Mouse (Mus musculus): Measurements from ENCODE around the gene Actrt3.

Actrt3 gene

DNA sequence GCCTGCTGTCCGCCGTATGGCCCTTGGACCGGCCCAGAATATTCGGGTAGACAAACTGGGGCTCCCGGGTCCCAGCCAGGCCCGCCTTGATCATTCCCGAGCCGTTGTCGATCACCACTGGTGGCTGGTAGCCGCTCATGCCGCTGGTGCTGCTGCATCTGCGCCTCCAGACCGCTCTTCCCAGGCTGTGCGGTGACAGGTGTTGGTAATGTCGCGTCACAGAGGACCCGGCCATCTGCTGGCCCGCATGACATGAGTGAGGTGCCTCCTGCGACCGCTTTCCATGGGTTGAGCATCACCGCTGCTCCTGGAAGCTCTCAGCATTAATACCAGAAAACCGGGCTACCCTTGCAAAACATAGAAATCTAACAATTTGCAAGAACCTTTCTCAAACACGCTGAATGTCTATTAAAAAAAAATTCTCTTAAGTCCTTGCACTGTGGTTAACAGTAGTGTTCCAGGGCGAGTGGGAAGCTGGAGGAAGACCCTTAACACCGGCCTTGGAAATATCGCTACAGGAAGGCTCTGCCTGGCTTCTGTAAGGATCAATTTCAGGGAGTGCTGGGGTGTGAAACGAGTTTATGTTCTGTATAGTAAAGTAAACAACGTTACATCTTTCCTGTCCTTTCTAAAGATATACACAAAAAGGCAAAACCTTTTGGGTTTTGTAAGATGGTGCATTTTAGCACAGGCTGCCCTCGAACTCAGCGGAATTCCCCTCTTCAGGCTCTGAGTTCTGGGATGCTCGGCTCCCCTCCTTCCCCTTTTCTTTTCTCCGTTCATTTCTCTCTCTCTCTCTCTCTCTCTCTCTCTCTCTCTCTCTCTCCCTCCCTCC lies at the start of gene Actrt3:
TSS of gene Actrt3 (minus strand) at position 229 of the 835 bp plus-strand sequence.
- DNase-seq (ENCODE audit: low spot score), result peak; percentile 58

DNA sequence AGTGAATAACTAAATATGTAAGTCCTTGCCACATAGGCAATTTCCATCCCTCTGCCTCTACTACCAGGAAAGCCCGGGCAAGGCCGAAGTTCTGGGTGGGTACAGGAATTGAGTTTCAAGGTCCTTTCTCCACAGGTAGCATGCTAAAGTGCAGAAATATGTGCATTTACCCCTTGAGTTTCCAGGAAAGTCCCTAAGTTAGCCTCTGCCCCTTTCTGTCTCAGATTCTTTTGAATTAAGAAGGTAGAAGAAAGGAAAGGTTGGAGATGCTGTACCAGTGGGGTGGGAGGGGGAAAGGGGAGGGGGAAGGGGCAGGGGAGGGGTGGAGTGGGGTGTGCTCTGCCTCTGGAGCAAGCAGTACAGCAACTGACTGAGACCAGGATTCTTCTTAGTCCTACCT lies 48.7 kb upstream of the Actrt3 start:
- no peak for DNase-seq (ENCODE audit: low spot score)

DNA sequence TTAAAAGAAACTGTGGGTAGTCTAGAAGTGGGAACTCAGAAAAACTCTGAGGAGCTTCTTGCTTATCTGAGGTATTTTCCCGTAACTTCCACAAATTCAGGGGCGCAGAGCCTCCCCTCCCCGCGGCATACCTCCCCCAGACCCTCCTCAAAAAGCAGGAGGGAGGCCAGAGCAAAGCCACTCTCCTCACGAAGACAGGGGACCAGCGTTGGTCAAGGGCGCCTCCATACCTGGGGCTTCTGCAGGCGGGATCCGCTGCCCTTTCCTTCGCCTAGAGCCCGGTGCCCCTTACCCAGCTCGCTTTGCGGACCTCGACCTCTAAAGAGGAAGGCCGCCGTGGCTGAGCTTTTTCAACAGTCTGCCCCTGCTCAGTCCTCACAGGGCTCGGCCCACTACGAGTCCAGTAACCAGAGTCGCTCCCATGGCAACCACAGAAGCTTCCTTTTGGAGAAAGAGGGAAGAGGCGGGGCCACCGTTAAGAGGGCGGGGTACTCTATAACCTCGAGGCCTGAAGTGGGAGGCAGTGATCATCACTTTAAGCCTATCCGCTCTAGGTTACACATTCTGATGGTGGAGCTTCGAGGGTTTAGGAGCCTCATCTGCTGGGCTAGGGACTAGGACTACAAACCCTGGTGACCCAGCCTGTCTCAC lies 47.8 kb upstream of the Actrt3 start, which contains the start of gene Lrrc34:
TSS of gene Lrrc34 (minus strand) at position 430 of the 651 bp plus-strand sequence.
- DNase-seq (ENCODE audit: low spot score), result no peak

DNA sequence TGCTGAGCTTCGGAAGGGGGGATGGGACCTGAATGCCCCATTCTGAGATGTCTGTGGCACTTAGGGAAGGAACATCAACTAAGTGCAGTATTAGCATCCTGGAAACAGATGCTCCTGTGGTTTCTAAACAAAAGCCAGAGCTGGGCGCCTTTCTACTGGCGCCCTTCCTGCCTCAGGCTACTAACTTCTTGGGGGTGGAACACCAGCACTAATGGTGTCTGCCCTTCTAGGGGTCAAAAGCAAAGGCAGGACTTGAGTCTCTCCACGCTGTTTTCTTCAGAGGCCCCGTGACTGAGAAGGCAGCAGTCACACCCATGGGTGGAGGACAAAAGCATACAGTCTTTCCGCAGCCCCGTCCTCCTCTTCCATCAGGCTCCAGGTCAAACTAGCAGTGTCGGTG lies 47.0 kb upstream of the Actrt3 start:
- no peak for DNase-seq (ENCODE audit: low spot score)

DNA sequence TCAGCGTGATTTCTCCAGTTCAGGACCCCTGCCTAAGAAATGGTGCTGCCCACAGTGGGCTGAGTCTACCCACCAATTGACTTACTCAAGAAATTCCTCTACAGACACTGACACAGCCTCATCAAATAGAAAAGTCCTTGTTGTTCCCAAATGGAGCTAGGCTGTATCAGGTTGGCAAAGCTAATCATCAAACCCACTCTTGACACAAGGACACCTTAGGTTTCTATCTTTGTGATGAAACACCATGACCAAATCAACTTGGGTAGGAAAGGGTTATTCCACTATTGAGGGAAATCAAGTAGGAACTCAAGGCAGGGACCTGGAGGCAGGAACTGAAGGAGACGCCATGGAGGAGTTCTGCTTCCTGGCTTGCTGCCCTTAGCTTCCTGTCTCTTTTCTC lies 44.5 kb upstream of the Actrt3 start, which contains the start of gene Lrriq4:
TSS of gene Lrriq4 (plus strand) at position 301 of the 400 bp plus-strand sequence.
- no peak for DNase-seq (ENCODE audit: low spot score)

DNA sequence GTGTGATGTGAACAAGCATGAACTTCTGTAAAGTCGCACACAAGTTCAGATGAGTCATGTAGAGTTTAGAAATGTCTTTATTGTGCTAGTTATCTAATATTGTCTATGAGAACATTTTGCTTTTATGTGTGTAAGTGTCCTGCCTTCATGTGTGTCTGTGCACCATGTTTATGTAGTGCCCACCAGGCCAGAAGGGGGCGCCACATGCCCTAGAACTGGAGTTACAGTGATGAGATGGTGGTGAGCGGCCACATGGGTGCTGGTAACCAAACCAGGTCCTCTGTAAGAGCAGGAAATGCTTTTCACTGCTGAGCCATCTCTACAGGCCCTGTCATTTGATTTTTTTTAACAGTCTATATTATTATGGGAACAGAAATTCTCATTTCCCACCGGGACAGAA lies 35.9 kb upstream of the Actrt3 start:
- no peak for DNase-seq (ENCODE audit: low spot score)

DNA sequence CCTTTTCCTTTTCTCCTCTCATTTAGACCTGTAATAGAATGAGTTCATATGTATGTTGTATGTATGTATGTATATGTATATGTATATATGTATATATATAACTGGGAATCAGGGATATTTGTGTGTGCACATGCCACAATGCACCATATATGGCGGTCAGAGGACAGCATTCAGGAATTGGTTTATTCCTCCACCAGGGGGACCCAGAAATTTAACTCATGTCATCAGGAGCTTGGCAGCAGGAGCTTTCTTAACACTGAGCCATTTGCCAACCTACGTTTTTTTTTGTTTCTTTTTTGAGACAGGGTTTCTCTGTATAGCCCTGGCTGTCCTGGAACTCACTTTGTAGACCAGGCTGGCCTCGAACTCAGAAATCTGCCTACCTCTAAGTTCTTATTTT lies 33.9 kb upstream of the Actrt3 start:
- no peak for DNase-seq (ENCODE audit: low spot score)

DNA sequence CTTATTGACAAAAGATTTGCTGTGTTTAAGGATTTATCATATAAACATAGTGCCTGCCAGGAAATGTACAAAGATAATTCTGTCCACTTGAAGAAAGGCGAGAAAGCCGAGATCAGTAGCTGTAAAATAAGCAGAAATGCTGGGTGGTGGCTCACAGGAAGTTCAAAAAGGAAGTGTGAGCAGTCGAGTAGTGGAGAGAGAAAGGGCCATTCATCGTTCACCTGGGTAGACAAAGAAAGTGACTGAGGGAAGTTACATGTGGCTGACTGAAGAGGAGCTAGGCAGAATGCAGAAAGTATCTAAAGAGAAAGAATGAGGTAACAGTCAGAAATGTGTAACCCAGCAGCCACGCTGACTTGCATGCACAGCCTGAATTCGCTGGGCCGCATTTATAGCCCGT lies 20.4 kb upstream of the Actrt3 start:
- no peak for DNase-seq (ENCODE audit: low spot score)

DNA sequence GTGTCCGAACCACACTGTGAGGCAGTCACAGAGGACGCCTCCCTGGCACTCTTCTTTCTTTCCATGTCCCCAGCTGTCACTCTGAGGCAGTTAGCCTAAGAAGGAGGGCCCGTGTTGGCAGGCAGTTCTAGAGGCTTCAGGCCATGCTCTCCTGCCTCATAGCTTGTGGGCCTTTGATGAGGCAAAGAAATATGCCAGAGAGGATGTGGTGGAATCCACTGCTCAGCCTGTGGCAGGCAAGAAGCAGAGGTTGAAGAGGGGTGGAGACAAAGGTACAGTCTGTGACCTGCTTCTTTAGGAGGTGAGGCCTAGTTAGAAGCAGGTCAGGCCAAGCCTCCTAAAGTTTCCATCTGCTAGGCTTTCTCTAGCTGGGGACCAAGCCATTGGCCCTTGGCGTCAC lies 11.2 kb upstream of the Actrt3 start:
- DNase-seq (ENCODE audit: low spot score), result peak; percentile 77

DNA sequence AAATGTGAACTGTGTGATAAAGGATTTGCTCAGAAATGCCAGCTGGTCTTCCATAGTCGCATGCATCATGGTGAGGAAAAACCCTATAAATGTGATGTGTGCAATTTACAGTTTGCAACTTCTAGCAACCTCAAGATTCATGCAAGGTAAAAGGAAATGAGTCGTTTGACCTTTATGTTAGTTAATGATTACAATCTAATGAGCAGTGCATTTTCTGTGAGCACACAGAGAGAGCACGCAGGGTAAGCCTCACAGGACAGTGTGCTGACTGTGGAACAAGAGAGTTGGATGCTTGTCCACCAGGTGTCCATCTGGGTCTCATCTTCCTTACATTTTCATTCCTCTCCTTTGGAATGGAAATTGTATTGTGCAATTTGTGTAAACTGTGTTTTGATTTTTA lies 9.3 kb upstream of the Actrt3 start:
- no peak for DNase-seq (ENCODE audit: low spot score)

DNA sequence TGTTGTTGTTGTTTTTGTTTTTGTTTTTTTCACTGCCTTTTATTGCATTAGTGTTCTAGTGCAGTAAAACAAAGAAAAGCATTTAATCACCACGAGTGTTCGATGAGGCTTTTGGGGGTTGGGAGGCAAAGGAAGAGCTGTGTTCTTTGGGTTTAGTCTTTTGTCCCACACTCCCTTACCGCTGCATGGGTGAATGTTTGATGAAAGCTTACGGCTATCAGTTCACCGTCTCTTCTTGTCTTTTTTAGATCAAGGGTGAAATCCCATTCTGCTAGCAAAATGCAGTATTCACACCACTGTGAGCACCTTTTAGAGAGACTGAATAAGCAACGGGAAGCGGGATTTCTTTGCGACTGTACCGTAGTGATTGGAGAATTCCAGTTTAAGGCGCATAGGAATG lies 3.5 kb upstream of the Actrt3 start:
- no peak for DNase-seq (ENCODE audit: low spot score)

DNA sequence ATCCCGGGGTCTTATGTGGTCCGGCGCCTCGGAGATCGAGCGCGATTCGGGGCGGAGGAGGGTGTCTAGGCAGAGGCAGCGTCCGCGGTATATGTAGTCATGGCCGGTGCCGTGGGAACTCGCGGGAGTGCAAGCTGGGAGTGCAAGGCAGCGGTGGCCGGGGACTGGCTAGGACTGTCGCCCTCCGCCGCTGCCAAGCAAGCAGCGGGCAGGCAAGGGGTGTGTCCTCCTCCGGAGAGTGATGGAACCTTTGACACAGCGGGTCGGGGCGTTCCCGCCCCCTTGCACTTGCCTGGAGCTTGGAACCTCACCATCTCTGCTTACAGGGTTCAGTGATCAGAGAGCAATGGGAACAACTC lies 3.0 kb upstream of the Actrt3 start:
- DNase-seq (ENCODE audit: low spot score), result peak; percentile 79

DNA sequence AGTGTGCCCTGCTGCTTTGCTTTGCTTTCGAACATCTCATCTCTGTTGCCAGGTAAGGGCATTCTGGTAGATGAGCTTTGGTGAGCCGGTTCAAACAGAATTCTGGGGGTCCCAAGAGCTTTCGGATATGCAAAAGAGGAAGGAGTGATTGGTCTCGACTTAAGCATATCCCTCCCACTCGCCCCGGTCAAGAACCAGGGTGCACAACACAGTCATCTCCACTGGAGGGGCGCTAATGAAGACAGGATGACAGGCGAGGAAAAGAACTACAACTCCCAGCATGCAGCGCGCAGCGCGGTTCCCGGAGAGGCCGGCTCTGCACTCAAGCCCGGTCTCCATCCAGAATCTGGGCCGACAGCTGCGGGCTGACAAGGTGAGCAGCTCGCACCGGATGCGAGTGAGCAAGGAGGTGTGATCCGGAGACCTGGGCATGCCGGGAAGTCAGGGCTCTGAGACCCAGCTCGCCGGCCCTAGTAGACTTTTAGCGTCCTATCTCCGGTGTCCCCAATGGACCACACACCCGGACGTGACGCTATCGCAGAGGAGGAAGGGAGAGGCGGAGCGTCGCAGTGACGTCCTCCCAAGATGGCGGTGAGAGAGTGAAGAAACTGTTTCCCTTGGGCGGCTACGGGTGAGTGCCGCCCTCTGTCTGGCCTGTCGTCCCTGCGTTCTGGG lies 2.5 kb upstream of the Actrt3 start, which contains the start of gene Mynn:
TSS of gene Mynn (plus strand) at position 1 of the 675 bp plus-strand sequence.
- peak; percentile 96 for DNase-seq (ENCODE audit: low spot score)

DNA sequence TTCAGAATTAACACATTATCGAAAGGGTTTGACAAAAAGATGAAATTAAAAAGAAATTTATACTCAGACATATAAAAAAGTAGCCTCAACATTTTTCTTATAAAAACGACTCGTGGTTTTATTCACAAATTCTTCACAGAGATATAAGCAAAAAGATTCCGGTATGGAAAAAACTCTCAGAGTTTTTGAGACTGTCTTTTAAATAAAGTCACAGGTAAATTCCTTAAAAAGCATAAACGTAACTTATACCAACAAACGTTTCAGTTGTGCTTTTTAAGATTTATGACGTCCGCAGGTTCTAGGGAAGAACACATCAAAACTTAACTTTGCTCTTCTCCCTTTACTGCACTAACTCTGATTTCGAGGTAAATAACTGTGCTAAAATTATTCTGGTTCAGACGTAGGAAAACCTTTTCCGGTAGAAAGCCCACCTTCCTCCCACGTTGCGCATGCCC lies 1.9 kb upstream of the Actrt3 start:
- DNase-seq (ENCODE audit: low spot score), result no peak

DNA sequence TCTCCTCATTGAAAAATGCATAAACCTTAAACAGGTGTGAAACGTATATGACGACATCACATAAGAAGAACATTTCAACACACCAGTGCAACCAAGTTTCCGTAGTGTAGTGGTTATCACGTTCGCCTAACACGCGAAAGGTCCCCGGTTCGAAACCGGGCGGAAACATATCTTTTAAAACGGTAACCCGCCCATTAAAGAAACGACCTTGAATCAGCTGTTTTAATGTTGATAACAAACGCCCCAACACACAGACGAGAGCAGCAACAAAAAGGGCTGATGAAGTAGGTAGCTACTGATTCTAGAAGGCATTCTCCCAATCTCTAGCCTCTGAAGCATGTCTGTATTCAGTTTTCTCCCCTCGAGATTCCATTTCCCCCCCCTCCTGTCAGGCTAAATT lies 1.4 kb upstream of the Actrt3 start:
- peak; percentile 86 for DNase-seq (ENCODE audit: low spot score)

DNA sequence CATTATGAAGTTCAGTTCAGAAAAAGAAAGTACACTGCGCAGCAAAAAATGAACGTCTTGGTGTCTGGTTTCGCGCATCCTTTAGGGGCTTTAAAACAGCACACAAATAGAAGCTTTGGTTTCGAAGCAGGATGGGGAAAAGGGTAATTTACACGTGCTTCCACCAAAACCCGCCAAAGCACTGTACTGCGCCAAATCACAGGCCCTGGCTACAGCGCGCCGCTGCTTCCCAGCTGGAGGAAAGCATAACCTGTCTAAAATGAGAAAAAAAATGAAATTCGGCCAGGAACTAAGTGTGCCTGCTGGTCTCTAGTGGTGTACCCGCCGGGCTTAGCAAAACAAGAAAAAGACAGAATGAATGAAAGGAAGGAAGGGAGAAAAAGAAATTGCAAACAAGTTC lies 978 bp upstream of the Actrt3 start:
- DNase-seq (ENCODE audit: low spot score), result peak; percentile 53

DNA sequence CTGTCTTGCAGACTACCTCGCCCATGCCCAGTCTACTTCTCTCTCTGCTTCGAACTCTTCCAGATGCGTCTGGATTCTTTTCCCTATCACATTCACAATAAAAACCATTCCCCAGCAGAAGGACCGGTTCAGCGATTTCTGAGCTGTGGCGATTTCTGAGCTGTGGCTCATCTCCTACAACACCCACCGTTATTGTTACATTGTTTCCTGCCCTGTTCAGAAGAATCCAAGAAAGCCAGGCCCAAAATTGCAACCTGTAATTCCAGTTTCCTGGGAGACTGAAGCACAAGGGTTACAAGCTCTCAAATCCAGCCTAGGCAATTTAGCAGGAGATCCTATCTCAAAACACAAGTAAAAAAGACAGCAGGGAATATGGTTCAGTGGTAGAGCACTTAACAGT lies 2.5 kb downstream of the Actrt3 start:
- DNase-seq (ENCODE audit: low spot score), result no peak

DNA sequence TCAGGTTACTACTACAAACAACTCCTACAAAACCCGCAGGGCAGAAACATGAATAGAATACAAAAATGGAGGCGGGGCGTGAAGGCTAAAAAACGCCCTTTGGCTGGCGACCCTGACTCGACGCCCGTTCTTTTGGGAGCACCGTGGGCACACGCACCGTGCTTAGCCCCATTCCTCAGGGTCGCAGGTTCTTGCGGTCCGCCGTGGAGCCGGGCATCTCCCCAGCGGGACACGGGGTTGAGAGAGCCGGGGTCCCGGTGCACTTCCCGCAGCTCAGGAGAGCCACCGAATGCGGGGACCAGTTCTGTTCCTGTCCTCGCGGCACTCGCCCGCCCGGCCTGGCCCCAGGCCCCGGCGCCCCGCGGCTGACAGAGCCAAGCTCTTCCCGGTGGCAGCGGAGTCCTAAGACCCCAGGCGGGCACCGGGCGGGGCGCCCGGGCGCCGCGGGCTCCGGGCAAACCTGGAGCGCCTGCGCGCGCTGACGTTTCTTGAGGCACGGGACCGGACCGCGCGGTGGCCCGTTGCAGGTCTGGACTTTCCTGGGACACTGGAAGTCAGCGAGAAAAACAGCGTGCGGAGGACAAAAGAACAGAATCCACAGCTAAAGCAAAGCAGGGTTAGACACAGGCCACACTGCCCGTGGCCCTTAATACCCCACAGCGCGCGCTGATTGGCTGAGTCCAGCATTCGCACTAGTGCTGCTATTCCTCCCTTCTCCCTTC lies 4.5 kb downstream of the Actrt3 start:
- peak; percentile 11 for DNase-seq (ENCODE audit: low spot score)

DNA sequence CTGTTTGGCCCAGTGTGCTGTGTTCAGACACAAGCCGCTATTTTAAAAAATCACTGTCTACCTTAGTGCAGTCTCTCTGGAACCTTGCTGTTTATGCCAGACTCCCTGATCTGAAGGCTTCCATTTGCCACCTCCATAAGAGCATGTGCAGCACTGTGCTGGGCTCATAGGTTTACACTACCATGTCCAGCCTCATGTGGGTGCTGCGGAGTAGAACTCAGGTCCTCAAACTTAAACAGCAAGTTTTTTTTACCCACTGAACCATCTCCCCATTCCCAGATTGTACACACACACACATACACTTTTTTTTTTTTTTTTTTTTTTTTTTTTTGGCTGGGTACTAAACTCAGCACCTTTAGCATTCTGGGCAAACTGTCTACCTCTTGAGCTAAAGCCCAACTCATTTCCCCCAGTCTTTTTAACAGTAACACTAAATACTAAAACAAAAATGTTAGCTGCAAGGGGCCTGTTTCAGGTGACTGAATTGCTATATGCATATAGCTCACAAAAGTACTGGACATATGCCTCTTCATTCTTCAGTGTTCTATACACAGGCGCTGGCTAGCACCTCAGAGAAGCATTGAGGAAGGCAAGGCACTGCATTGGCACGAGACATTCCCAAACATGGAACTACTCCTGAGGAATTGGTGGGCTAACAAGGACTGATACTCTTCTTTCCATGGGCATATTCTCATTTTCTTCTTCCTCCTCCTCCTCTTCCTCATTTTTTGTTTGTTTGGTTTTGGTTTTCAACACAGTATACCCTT lies 5.8 kb downstream of the Actrt3 start:
- DNase-seq (ENCODE audit: low spot score), result peak; percentile 29

DNA sequence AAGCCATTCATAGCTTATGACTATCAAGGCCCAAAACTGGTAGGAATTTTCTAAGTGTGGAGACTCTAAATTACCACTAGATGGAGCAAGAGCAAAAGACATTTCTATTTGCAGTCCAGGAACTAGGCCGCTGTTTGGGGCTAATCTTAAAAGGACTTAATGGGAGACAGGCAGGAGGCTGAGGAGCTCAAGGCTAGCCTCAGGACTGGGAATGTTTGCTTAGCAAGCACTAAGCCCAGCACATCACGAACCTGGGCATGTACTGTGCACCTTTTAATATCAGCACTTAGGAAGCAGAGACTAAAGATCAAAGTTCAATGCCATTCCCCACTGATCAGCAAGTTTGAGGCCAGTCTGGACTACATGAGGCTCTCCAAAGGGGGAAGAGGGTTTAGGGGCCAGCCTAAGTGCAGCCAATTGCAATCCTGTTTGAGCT lies 7.3 kb downstream of the Actrt3 start:
- DNase-seq (ENCODE audit: low spot score), result peak; percentile 28

DNA sequence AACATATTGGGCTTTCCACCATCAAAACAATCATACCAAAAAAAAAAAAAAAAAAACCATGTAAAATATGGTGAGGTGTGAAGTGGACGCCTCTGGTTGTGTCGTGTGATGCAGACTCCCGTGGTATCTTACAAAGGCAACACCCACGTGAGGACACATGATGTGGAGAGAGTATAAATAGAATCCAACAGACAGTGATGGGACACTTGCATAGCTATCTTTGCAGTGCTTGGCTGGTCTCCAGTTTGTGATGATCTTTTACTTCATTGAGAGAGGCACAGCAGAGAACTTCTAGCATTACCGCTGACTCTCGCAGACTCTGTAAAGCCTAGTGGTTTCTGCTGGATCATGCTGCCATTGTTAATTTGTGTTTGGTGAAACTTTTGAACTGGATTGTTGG lies 10.9 kb downstream of the Actrt3 start:
- no peak for DNase-seq (ENCODE audit: low spot score)
